Mouse (Mus musculus) v-Abl transformed pro-B cells (cell line): Measurements from ENCODE around the gene Gm20481.
"Not testable (repeated sequence)": the region's sequence is repeated elsewhere in the genome, so short reads cannot be mapped to it uniquely, and the experiment has no call there.

ENCODE experiments used
- in situ Hi-C, 2 experiments: fragments of 400-800 bp; cut with MboI; formaldehyde crosslinking; loops; one replicate each; pipeline ENCODE4 v1.15.1; 2025; ENCODE audit not compliant: unreplicated experiment in 2 of 2

Gene Gm20481

GRCm38 (mm10) chr17:34949553-34949969 lies 20.2 kb upstream of the Gm20481 start:
- in situ Hi-C loops = loop anchor here (5.0 to 25.0 kb wide), 4 partner anchors 33 to 312 kb away; partner anchors contain the start of genes Slc44a4 (in 2 of the 2), Atf6b (in 1 of the 2), Fkbpl (in 1 of the 2) and Lsm2 (in 1 of the 2)

- in situ Hi-C loops = loop anchor here in 1 of 2 experiments (5.0 kb wide), 1 partner anchor 37 kb away; no protein-coding TSS in a partner anchor
Observed at GRCm38 (mm10) chr17:34950514-34951455, 18.9 kb upstream of the Gm20481 start.

GRCm38 (mm10) chr17:34951636-34952377 lies 17.9 kb upstream of the Gm20481 start:
- in situ Hi-C loops = loop anchor here in 1 of 2 experiments (5.0 kb wide), 1 partner anchor 35 kb away; no protein-coding TSS in a partner anchor

GRCm38 (mm10) chr17:34952378-34953040 lies 17.2 kb upstream of the Gm20481 start:
- in situ Hi-C loops = loop anchor here in 1 of 2 experiments (5.0 kb wide), 1 partner anchor 35 kb away; no protein-coding TSS in a partner anchor

GRCm38 (mm10) chr17:34953258-34953657 lies 16.5 kb upstream of the Gm20481 start:
- in situ Hi-C loops = loop anchor here in 1 of 2 experiments (5.0 kb wide), 1 partner anchor 34 kb away; no protein-coding TSS in a partner anchor

GRCm38 (mm10) chr17:34953904-34954303 lies 15.8 kb upstream of the Gm20481 start:
- in situ Hi-C loops = loop anchor here in 1 of 2 experiments (5.0 kb wide), 1 partner anchor 33 kb away; no protein-coding TSS in a partner anchor

- in situ Hi-C loops = loop anchor here in 1 of 2 experiments (5.0 kb wide), 1 partner anchor 32 kb away; no protein-coding TSS in a partner anchor
Observed at GRCm38 (mm10) chr17:34954831-34955230, 14.9 kb upstream of the Gm20481 start.

- in situ Hi-C loops = no loop called here
Observed at GRCm38 (mm10) chr17:34955884-34956283, 13.8 kb upstream of the Gm20481 start.

- in situ Hi-C loops = no loop called here
Observed at GRCm38 (mm10) chr17:34956340-34956739, 13.4 kb upstream of the Gm20481 start.

GRCm38 (mm10) chr17:34957291-34957690 lies 12.4 kb upstream of the Gm20481 start:
- in situ Hi-C loops = not testable (repeated sequence)

GRCm38 (mm10) chr17:34957966-34958365 lies 11.7 kb upstream of the Gm20481 start:
- in situ Hi-C loops = not testable (repeated sequence)

- in situ Hi-C loops = not testable (repeated sequence)
Observed at GRCm38 (mm10) chr17:34958734-34959129, 11.0 kb upstream of the Gm20481 start.

- in situ Hi-C loops = not testable (repeated sequence)
Observed at GRCm38 (mm10) chr17:34959130-34959778, 10.5 kb upstream of the Gm20481 start, which contains the start of gene Hspa1b. Hspa1b (minus strand) TSS chr17:34959238.

GRCm38 (mm10) chr17:34959881-34960515 lies 9.7 kb upstream of the Gm20481 start:
- in situ Hi-C loops = no loop called here

- in situ Hi-C loops = no loop called here
Observed at GRCm38 (mm10) chr17:34960702-34961493, 8.8 kb upstream of the Gm20481 start.

GRCm38 (mm10) chr17:34962125-34962524 lies 7.6 kb upstream of the Gm20481 start:
- in situ Hi-C loops = no loop called here

- in situ Hi-C loops = no loop called here
Observed at GRCm38 (mm10) chr17:34962841-34963240, 6.9 kb upstream of the Gm20481 start.

- in situ Hi-C loops = no loop called here
Observed at GRCm38 (mm10) chr17:34964640-34965049, 5.1 kb upstream of the Gm20481 start.
